Mouse (Mus musculus) adrenal gland (tissue): ENCODE results near the gene Id3.
"Not testable (repeated sequence)": the region's sequence is repeated elsewhere in the genome, so short reads cannot be mapped to it uniquely, and the experiment has no call there.

Experiments
- intact Hi-C: fragments of 180-260 bp; cut with DNase I; formaldehyde crosslinking; loops from one replicate; pipeline ENCODE4 v1.15.1; 2025
- long read RNA-seq, 2 experiments: library from polyadenylated mRNA; unstranded; transcript quantifications; one replicate each; pipeline ENCODE4 v2.0.0; 2020; ENCODE audit warnings: borderline replicate concordance in 1 of 2; ENCODE audit not compliant: insufficient replicate concordance in 1 of 2

Gene Id3
- long read RNA-seq, experiment 1, transcript Id3-201 (3 exons, 1,278 nt): major isoform, 116 of 123 reads
- long read RNA-seq, experiment 1, partial matches to known transcripts: 0 of 123 reads
- long read RNA-seq, experiment 1, other reads (novel, unspliced or antisense): 7 of 123 reads
- long read RNA-seq, experiment 2, transcript Id3-201 (3 exons, 1,278 nt): major isoform, 178 of 187 reads
- long read RNA-seq, experiment 2, partial matches to known transcripts: 0 of 187 reads
- long read RNA-seq, experiment 2, other reads (novel, unspliced or antisense): 9 of 187 reads

DNA sequence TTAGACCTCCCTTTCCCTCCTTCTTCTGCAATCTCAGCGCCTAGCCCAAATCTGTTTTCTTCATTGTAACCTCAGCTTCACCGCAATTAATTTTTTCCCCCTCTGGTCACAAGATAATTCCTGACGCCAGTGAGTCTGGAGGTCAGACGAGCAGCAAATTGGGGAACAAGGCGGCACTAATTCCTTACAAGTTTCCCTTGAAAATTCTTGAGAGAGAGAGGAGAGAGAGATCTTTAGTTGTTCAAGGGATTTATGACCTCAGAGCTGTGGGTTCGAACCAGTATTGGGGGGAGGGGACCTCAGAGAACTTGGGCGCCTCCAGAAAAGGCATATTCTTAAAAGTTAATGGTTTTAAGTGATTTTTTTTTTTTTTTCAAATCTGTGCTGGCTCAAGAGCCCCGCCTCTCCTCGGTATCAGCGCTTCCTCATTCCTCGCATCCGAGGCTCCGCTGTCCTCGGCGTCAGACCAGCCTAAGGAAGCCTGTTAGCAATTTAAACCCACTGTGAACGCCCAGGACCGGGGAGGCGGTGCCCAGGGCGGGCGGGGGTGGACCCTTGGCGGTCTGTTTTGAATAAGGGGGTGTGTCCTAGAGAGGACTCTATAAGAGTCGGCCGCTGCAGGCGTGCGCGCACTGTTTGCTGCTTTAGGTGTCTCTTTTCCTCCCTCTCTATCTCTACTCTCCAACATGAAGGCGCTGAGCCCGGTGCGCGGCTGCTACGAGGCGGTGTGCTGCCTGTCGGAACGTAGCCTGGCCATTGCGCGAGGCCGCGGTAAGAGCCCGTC lies at the start of gene Id3:
Gene Id3, plus strand, starts transcription at position 305 of the 784 bp plus-strand sequence.
- intact Hi-C loops: no loop called here

DNA sequence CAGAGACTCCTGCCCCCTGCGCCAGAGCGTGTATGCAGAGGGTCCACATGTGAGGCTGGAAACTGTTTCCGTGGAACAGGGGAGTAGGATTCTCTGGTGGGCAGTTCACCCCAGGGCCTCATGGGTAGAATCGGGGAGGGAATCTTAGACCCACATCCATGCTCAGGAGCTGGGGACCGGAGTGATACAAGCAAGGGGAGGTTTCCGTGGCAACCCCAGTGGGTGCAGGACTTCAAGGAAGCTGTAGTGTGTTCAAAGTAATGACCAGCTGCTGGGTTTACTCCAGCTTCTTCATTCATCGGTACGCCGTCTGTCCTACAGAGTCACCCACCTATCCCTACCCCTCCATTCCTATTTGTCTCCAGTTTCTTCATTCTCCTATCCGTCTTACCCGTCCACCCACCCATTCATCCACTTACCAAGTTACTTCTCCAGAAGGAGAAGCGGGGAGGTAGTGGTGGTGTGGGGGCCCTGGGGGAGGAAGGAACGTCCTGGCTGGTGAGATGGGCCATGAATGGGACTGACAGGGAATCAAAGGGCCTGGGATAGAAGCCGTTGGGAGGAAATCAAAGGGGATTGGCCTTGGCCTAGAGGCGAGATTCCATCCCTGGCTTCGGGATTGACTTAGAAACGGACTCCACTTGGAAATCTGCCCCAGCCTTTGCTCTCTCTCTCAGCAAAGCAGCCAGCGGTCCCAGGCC lies 48.6 kb upstream of the Id3 start:
- intact Hi-C loops: no loop called here

DNA sequence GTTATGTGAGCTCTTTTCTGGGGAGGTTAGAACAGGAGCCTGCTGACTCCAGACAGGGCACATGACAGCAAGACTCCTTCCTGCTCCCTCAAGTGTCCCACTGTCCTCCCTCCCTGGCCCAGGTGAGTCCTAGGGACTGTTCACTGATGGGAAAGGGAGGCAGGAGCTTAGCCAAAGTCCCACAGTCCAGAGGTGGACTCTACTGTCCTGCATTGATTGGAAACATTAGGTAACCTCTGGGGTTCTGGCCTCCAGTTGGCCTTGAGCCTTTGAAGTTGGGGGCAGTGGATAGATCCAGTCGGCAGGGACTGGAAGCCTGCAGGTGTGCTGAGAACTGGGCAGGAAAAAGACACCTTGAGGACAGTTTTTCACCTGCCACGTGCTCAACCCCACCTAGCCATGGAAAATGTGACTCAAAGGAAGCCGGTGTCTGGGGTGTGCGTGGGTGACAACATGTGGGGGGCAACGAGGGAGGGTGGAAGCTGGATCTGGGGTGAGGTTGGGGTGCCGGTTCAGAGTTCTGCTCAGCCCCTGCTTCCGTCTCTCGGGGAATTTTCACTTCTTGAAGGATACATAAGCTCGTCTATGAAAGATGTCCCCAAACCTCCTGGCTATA lies 47.7 kb upstream of the Id3 start:
- intact Hi-C loops: no loop called here

DNA sequence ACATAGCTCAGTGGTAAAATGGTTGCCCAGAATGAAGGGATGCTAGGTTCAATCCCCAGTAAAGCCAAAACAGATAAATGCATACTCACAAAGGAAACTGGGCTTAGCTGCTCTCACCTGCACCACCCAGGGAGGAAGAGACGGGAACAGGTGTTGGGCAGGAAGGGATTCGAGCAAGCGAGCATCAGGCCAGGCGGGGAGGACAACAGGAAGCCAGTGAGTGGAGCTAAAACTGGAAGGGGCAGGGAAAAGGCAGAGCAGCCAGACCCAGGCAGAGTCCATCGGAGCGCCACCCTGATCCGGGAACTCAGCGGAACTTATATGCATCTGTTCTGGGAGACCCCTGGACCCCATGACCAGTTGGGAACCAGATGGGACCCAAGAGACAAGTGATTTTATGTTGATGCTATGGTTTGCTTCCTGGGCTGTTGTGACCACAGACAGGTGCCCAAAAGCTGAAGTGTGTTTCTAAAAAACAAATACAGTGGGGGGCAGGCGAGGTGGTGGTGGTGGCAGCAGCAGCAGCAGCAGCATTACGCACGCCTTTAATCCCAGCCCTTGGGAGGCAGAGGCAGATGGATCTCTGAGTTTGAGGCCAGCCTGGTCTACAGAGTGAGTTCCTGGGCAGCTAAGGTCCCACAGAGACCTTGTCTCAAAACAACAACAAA lies 46.7 kb upstream of the Id3 start:
- intact Hi-C loops: no loop called here

DNA sequence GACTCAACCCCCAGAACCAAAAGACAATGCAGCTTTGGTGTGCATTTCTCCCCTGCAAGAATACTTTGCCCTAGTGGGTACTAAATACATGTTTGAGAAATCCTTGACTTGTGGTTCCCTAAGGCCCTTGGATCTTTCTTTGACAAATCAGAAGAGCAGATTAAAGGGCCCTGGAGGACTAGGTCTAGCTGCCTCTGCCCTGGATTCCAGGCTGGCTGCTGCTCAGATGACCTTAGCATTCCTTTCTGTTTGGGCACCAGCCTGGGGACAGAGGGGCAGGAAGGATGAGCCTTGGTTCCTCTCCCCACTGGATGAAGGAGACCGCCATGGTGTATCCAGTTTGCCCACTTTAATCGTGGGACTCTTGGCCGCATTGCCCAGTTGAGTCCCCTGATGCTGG lies 44.9 kb upstream of the Id3 start:
- intact Hi-C loops: no loop called here

DNA sequence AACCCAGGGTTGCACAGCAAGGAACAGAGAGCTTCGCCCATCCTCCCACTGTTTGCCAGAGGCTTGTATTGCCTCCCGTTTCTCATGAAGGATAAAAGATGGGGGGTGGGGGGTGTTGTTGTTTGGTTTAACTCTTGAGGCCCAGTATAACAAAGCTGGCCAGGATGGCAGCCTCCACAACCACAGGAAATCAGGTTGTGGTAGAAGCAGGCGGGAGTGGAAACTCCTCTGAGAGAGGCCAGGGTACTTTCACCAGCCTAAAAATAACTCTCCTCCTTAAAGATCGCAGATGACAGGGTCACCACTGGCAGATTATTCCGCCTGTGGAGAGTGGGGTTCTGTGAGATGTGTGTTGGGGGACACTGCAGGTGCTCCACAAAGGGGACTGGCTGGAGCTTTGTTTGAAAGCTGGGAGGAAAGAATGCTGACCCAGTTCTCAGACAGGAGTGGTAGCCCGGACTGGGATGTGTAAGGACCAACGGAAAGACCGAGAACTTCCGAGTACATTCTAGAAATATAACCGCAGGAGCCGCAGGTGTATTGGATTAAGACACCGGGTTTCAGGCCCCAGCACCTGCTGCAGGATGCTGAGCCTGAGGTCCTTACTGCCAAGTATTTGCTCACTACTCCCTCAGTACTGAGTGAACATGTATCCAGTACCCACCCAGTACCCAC lies 42.8 kb upstream of the Id3 start:
- intact Hi-C loops: no loop called here

DNA sequence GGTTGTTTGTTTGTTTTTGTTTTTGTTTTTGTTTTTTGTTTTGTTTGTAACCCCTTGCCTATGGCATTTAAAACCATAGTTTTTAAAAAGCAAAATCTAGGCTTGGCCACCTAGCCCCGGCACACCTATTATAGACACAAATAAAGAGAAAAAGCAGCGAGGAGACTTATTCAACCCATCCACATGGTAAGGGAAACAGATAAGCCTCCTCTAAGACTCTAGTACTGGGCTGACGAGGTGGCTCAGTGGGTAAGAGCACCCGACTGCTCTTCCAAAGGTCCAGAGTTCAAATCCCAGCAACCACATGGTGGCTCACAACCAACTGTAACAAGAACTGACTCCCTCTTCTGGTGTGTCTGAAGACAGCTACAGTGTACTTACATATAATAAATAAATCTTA lies 41.5 kb upstream of the Id3 start:
- intact Hi-C loops: not testable (repeated sequence)

DNA sequence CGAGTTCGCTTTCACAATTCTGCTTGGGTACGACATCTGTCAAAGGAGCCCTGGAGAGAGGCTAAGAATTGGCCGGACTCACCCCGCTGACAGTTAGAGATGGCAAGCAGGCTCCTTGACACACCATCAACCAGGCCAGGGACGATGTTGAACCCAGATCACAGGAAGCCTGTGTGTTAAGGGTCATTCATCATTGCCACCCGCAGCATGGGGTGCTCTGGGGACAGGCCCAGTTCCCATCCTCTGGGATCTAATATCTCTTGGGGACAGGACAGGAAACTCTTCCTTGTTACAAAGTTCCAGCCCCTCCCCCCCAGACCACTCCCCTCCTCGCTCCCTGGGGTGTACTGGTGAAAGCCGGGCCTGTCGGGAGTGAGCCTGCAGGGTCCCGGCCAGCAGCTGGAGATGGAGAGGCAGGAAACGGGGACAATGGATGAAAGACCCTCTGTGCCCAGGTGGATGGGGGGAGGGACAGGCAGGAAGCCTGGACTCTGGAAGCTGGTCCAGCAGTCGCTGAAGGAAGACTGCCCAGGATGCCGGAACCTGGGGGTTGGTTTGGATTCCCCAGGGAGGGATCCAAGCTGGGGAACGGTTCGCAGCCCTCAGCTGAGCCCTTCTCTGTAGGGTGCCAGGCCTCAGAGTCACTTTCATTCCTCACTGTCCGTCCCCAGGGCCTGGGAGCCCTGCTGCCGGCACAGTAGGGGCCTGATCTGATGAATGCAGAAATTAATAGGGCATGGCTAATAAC lies 38.5 kb upstream of the Id3 start:
- intact Hi-C loops: loop anchor here (5.0 kb wide), 1 partner anchor 32 kb away; no protein-coding TSS in a partner anchor

DNA sequence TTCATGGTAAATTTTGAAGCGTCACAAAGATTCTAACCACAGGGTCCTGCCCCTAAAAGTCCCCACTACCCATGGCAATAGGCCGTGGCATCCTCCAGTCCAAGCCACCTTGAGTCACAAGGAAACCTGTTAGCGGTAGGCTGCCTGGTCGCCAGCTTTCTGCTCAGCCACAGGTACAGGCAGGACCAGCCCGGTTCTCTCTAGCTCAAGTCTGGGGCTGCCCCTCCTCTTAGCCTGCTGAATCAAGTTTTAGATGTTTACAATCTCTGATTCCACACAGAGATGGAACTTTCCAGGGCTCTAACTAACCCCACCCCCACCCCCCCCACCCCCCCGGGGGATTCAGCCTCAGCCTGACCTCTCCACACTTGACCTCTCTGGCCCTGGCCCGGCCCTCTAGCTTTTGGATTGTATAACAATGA lies 36.4 kb upstream of the Id3 start:
- intact Hi-C loops: loop anchor here (5.0 kb wide), 1 partner anchor 35 kb away; no protein-coding TSS in a partner anchor

DNA sequence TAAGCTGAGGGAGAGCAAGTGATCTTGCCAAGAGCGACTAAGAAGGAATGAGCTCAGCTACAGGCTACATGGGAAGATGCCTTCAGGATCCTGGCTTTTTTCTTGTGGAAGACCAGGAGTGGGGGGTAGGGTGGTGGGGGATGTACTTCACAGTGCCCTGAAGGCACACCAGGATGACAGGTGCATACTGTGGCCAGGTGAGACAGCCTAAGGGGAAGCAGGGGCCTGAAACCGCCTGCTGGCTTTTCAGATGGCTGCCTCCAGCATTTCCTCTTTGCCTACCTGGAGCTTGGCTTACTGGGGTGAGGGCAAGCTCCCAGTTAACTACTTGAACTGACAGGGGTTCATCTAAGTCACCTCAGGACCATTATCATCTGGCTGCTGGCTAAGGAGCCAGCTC lies 34.1 kb upstream of the Id3 start:
- intact Hi-C loops: loop anchor here (5.0 kb wide), 1 partner anchor 37 kb away; no protein-coding TSS in a partner anchor

DNA sequence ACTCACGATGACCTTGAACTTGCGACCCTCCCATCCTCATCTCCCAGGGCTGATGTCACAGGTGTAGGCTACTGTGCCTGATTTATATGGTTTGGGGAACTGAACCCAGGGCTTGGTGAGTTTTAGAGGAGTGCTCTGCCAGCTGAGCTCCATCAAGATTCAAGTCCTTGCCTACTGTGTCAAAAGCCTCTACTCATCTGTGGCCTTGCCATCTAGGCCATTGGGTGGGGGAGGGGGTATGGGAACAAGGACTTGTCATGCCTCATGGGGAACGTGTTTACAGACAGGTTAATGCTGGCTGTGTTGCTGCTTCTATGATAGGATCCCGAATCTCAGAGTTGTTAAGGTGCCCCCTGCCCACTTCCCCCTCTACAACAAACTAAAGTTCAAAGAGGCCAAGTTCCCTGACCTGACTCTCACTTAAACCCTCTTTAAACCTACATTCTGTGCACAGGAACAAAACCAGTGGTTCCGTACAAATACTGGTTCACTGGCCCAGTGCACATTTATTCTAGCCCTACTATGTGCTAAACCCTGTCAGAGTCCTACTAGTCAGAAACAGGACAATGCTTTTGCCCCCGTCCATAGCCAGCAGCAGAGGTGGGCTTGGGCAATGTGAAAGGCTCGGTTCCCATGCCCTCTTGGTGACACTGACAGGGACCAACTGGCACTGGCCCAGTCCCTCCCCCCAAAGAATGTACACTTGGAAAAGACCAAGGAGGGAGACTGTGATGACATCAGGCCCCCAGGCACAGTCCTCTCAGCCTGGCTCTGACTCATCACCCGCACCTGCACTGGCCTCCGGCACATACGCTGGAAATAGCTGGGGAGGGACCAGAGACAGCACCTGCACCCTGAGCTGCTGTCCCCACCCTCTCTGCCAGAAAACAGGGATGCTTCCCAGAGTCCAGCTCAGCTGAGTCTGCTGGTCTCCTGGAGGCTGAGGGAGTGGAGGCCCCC lies 33.1 kb upstream of the Id3 start:
- intact Hi-C loops: loop anchor here (5.0 kb wide), 1 partner anchor 38 kb away; no protein-coding TSS in a partner anchor

DNA sequence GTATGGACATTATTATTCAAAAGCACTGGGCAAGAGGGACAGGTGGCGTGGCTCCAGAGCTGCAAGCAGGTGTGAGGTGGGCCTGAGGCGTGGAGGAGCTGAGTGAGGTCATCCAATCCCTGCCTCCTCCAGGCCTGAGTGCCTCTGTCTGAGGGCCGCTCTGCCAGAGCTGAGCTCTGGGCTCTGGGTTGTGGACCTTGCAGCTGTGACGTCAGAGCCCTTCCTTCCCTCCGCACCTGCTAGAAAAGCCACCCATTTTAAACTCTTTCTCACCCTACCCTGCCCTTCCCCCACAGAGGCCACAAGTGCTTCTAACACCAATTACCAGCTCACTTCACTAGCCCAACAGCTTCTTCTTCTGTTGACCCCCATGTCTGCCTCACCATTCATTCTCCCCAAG lies 31.0 kb upstream of the Id3 start:
- intact Hi-C loops: no loop called here

DNA sequence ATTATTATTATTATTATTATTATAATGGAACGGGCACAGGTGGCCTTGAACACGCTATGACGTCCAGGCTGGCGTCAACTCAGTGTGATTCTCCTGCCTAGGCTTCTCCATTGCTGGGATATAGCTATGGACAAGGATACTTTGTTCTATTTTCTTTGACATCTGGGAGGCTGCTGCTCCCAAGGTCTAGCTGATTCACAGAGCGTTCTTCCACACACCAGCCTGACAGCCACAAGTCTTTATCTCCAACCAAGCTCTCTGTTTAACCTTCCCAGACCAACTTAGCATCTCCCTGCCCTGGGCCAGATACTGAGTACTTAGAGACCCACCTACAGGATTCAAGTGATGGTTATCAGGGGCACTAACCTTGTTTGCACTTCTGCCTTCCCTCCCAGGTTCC lies 28.6 kb upstream of the Id3 start:
- intact Hi-C loops: no loop called here

DNA sequence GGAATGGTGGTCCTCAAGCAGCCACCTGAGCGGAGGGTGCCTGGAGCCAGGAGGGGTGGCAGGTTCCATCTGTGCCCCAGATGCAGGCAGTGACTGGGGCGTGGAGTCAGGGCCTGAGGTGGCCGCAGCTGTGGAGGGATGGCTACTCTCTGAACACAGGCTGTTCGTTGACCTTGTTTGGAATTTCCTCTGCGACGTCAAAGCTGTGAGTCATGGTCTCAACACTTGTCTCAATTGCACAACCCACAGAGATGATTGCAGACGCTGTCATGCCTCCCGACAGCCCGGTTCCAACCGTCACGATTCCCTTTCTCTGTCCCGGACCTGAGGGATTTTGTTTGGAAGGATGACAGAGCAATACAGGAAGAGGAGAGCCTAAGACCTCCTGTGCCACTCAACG lies 26.3 kb upstream of the Id3 start:
- intact Hi-C loops: no loop called here

DNA sequence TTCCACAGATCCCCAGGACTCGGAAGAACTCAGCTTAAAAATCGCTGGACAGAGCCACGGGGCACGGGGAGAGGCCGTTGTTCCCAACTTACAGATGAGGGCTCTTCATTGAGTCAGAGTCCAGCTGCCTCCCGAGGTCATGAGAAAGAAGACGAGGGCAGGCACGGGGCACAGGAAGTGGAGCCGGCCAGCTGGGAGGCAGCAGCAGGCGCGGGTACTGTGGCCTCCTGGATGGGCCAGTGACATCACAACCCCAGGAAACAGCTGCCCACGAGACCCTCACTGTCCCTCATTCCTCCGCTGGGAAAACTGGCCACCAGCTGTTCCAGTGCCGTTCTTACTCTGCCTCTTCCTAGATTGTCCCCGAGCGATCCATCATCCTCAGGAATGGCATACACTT lies 23.3 kb upstream of the Id3 start:
- intact Hi-C loops: no loop called here

DNA sequence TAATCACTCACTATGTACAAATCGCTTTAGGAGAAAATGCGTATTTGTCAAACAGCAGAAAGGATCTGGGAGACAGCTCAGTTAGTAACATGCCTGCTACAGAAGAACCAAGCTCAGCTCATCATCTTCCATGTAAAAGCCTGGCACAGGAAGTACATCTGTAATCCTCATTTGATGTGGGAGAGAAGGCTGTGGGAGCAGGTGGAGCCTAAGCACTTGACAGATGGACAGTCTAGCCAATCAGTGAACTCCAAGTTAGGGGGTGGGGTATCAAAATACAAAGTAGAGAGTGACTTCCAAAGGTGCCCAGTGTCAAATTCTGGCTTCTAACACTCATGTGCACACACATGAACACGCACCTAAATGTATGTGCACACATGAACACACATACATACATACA lies 22.1 kb upstream of the Id3 start:
- intact Hi-C loops: no loop called here

DNA sequence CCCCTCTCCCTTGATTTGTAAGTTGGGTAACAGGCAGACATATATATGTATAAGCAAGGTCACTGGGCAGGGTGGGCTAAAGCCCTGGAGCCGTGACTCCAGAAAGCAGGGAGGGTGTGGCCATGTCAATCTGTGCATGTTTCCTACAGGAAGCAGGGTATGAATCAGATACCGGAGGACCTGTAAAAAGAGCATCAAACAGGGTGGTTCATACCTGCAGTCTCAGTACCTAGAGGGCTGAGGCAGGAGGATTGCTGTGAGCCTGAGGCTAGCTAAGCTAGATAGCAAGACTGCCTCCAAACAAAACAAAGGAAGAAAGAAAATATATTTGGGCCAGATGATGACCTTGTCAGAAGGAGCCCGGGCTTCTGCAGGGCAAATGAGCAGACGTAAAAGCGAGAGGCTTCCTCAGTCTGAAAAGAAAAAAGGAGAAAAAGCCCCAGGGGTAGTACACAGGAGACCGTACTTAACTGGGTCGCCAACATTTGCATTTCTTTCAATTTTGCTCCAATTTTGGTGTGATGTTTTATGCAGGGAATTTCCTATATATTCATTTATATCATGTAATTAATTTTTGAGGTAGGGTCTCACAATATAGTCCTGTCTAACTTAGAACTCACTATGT lies 21.3 kb upstream of the Id3 start:
- intact Hi-C loops: no loop called here
